14 mouse cellular contexts compared by ENCODE assay signal in genomic region chr7:44357531-44357930, GRCm38 (mm10). TPM values are rescaled to one million over a fixed set of nuclear protein-coding genes. Genes with fewer than 3 reads are reported as not detected.
DNase-seq lines count a peak whose midpoint lies in the region; ATAC-seq and TF ChIP-seq lines count a peak whose summit lies in the region.
"Had no signal": no experiment of that assay in that cellular context is flagged by ENCODE, and none has a peak within 500 bp of the region (broad histone marks: within the 10 kb centered on the region; RNA-seq: fewer than 3 reads in every experiment).

No protein-coding gene starts in this region.

- H3K4me3 ChIP-seq in heart, embryonic 11.5 days (ENCODE audit: low read depth, low read length): peak overlapping the region; percentile 30
- no peak overlapping the region for H3K4me3 ChIP-seq in lung, embryonic 14.5 days (ENCODE audit: low read depth, low read length)
- no peak overlapping the region for H3K4me3 ChIP-seq in hindbrain, embryonic 13.5 days
- no peak overlapping the region for H3K4me3 ChIP-seq in neural tube, embryonic 11.5 days (ENCODE audit: low read depth, low read length)
- H3K4me3 ChIP-seq: left cerebral cortex, adult 2 months; liver, embryonic 13.5 days had no signal

- peaks cover 22% of the 10 kb centered on the region for H3K4me1 ChIP-seq in heart, embryonic 11.5 days (ENCODE audit: control insufficient read depth, insufficient read depth, low read length)
- H3K4me1 ChIP-seq in lung, embryonic 14.5 days (ENCODE audit: insufficient read depth): peaks cover 14% of the 10 kb centered on the region
- H3K4me1 ChIP-seq in hindbrain, embryonic 13.5 days (replicated peaks): peaks cover 57% of the 10 kb centered on the region
- peaks cover 23% of the 10 kb centered on the region for H3K4me1 ChIP-seq in neural tube, embryonic 11.5 days (ENCODE audit: control insufficient read depth, insufficient read depth, low read length)

- H3K9ac ChIP-seq in heart, embryonic 11.5 days (ENCODE audit: low read depth, low read length): peak overlapping the region; percentile 47; the same call in 1 of the 2 replicates
- H3K9ac ChIP-seq in lung, embryonic 14.5 days: no peak overlapping the region
- 0 out of 2 replicates have a peak overlapping the region, but pooled peaks have one; percentile 35 for H3K9ac ChIP-seq in hindbrain, embryonic 13.5 days
- H3K9ac ChIP-seq in neural tube, embryonic 11.5 days (ENCODE audit: low read length): no peak overlapping the region
- H3K9ac ChIP-seq: liver, embryonic 13.5 days had no signal

- WGBS in heart, embryonic 11.5 days (ENCODE audit: insufficient replicate concordance): 11% methylated on average over 10 of the region's 10 CpGs
- WGBS in lung, embryonic 14.5 days: 12% methylated on average over 10 of the region's 10 CpGs
- WGBS in hindbrain, embryonic 13.5 days: 11% methylated on average over 7 of the region's 10 CpGs
- WGBS in neural tube, embryonic 11.5 days: 19% methylated on average over 10 of the region's 10 CpGs

- peak; percentile 32; the same call in 1 of the 2 replicates for TF ChIP-seq CTCF in lung, embryonic 14.5 days (IDR thresholded peaks at IDR 0.05; ENCODE audit: low read depth)

- no peak for ATAC-seq in heart, embryonic 11.5 days (replicated peaks; ENCODE audit: insufficient number of reproducible peaks, low FRiP score, low TSS enrichment)
- ATAC-seq in lung, embryonic 14.5 days (ENCODE audit: insufficient read depth): no peak
- no peak for ATAC-seq in hindbrain, embryonic 13.5 days (ENCODE audit: low FRiP score)
- ATAC-seq in neural tube, embryonic 11.5 days (ENCODE audit: insufficient read depth, low FRiP score, low TSS enrichment): no peak
- no peak for ATAC-seq in erythroblast, adult 5-6 weeks (replicated peaks; ENCODE audit: low FRiP score, poor library complexity, severe bottlenecking)

- peaks cover 78% of the 10 kb centered on the region for H3K27me3 ChIP-seq in heart, embryonic 11.5 days (ENCODE audit: control insufficient read depth, insufficient read depth, low read length)
- peaks cover 78% of the 10 kb centered on the region for H3K27me3 ChIP-seq in lung, embryonic 14.5 days (ENCODE audit: insufficient read depth, low read length)
- H3K27me3 ChIP-seq in hindbrain, embryonic 13.5 days: peaks cover 63% of the 10 kb centered on the region
- peaks cover 71% of the 10 kb centered on the region for H3K27me3 ChIP-seq in neural tube, embryonic 11.5 days (ENCODE audit: control insufficient read depth, insufficient read depth, low read length)

- no peaks in the 10 kb centered on the region for H3K36me3 ChIP-seq in heart, embryonic 11.5 days (ENCODE audit: control insufficient read depth, insufficient read depth, low read length)
- no peaks in the 10 kb centered on the region for H3K36me3 ChIP-seq in lung, embryonic 14.5 days (ENCODE audit: insufficient read depth)
- peaks cover 31% of the 10 kb centered on the region for H3K36me3 ChIP-seq in hindbrain, embryonic 13.5 days
- no peaks in the 10 kb centered on the region for H3K36me3 ChIP-seq in neural tube, embryonic 11.5 days (ENCODE audit: control insufficient read depth, insufficient read depth, low read length)
- H3K36me3 ChIP-seq: liver, embryonic 13.5 days had no signal

- no peak overlapping the region for H3K27ac ChIP-seq in heart, embryonic 11.5 days (ENCODE audit: low read depth, low read length)
- H3K27ac ChIP-seq in lung, embryonic 14.5 days (ENCODE audit: low read depth): no peak overlapping the region
- no peak overlapping the region for H3K27ac ChIP-seq in hindbrain, embryonic 13.5 days
- H3K27ac ChIP-seq in neural tube, embryonic 11.5 days (ENCODE audit: low read depth, low read length): no peak overlapping the region
- H3K27ac ChIP-seq: liver, embryonic 13.5 days had no signal

- no peak for DNase-seq in heart, adult 8-10 months (ENCODE audit: low spot score)
- no peak for DNase-seq in lung, embryonic 14.5 days
- no peak for DNase-seq in lung, postnatal 10 days
- no peak for DNase-seq in neural tube, embryonic 11.5 days (ENCODE audit: low spot score)
- DNase-seq in embryo, embryonic 9.5 days (ENCODE audit: extremely low spot score): no peak
- DNase-seq: cerebellum, adult 8-10 months; gastrocnemius, postnatal 36 days; kidney, adult 18-20 months; liver, embryonic 13.5 days had no signal

- peak overlapping the region; percentile 59 for H3K4me2 ChIP-seq in heart, embryonic 11.5 days
- H3K4me2 ChIP-seq in lung, embryonic 14.5 days: peak overlapping the region; percentile 51
- no peak overlapping the region for H3K4me2 ChIP-seq in hindbrain, embryonic 13.5 days
- H3K4me2 ChIP-seq in neural tube, embryonic 11.5 days (ENCODE audit: low read depth): peak overlapping the region; percentile 36; the same call in 1 of the 2 replicates
- H3K4me2 ChIP-seq: liver, embryonic 13.5 days had no signal

- no peaks in the 10 kb centered on the region for H3K9me3 ChIP-seq in heart, embryonic 11.5 days (replicated peaks; ENCODE audit: control insufficient read depth, low read length)
- H3K9me3 ChIP-seq in lung, embryonic 14.5 days (ENCODE audit: low read depth, low read length): no peaks in the 10 kb centered on the region
- H3K9me3 ChIP-seq in hindbrain, embryonic 13.5 days: no peaks in the 10 kb centered on the region
- H3K9me3 ChIP-seq in neural tube, embryonic 11.5 days (ENCODE audit: control insufficient read depth, low read length): no peaks in the 10 kb centered on the region
- H3K9me3 ChIP-seq: liver, embryonic 13.5 days had no signal

RNA-seq across cellular contexts. Expression of gene Syt3, which starts 26.4 kb away (rescaled TPM):
- polyA plus RNA-seq in heart, embryonic 11.5 days (2014; fragmentation: Nextera tagmentation; extraction: Ambion mirVana): 0.32 and 0.59 TPM in 2 replicates
- total RNA-seq in heart, adult 8-10 months (2022): 1 to 10 TPM; 2.4 to 3.7 (median 3.1) TPM
- 2.0 and 2.9 TPM in 2 replicates for polyA plus RNA-seq in lung, embryonic 14.5 days (2014; fragmentation: Nextera tagmentation; extraction: Ambion mirVana)
- 26.1 and 27.7 TPM in 2 replicates for polyA plus RNA-seq in hindbrain, embryonic 13.5 days (2015; fragmentation: Nextera tagmentation; extraction: Ambion mirVana)
- 2.9 and 3.7 TPM in 2 replicates for polyA plus RNA-seq in neural tube, embryonic 11.5 days (2014; fragmentation: Nextera tagmentation; extraction: Ambion mirVana)
- total RNA-seq in erythroblast, adult 5-6 weeks (2015; ENCODE audit: low replicate concordance): not detected in 2 replicates
- total RNA-seq in erythroblast, adult 5-6 weeks (2017; ENCODE audit: low replicate concordance): not detected in 2 replicates
- polyA plus RNA-seq: C2C12 had no signal

RNA-seq across cellular contexts. Expression of gene 1700008O03Rik, which starts 28.1 kb away (rescaled TPM):
- 0.65 and 1.0 TPM in 2 replicates for polyA plus RNA-seq in heart, embryonic 11.5 days (2014; fragmentation: Nextera tagmentation; extraction: Ambion mirVana)
- total RNA-seq in heart, adult 8-10 months (2022): under 1 TPM in 1 of 4 experiments, not detected in 3; 0.46 TPM
- polyA plus RNA-seq in lung, embryonic 14.5 days (2014; fragmentation: Nextera tagmentation; extraction: Ambion mirVana): 0.71 and 1.2 TPM in 2 replicates
- polyA plus RNA-seq in hindbrain, embryonic 13.5 days (2015; fragmentation: Nextera tagmentation; extraction: Ambion mirVana): 1.8 and 2.4 TPM in 2 replicates
- 1.0 and 1.1 TPM in 2 replicates for polyA plus RNA-seq in neural tube, embryonic 11.5 days (2014; fragmentation: Nextera tagmentation; extraction: Ambion mirVana)
- total RNA-seq in erythroblast, adult 5-6 weeks (2015; ENCODE audit: low replicate concordance): not detected in 2 replicates
- total RNA-seq in erythroblast, adult 5-6 weeks (2017; ENCODE audit: low replicate concordance): not detected in 2 replicates
- total RNA-seq: gastrocnemius, postnatal 36 days had no signal

RNA-seq across cellular contexts. Expression of gene Shank1, which starts 47.5 kb away (rescaled TPM):
- 1.1 and 1.3 TPM in 2 replicates for polyA plus RNA-seq in heart, embryonic 11.5 days (2014; fragmentation: Nextera tagmentation; extraction: Ambion mirVana)
- total RNA-seq in heart, adult 8-10 months (2022): 1 to 10 TPM; 1.8 to 4.7 (median 3.3) TPM
- polyA plus RNA-seq in lung, embryonic 14.5 days (2014; fragmentation: Nextera tagmentation; extraction: Ambion mirVana): 1.3 and 1.6 TPM in 2 replicates
- 31.7 and 32.6 TPM in 2 replicates for polyA plus RNA-seq in hindbrain, embryonic 13.5 days (2015; fragmentation: Nextera tagmentation; extraction: Ambion mirVana)
- 4.6 and 4.7 TPM in 2 replicates for polyA plus RNA-seq in neural tube, embryonic 11.5 days (2014; fragmentation: Nextera tagmentation; extraction: Ambion mirVana)
- total RNA-seq in erythroblast, adult 5-6 weeks (2015; ENCODE audit: low replicate concordance): not detected in 2 replicates
- not detected in 2 replicates for total RNA-seq in erythroblast, adult 5-6 weeks (2017; ENCODE audit: low replicate concordance)

RNA-seq across cellular contexts. Expression of gene Clec11a, which starts 50.8 kb away (rescaled TPM):
- 0.65 and 0.84 TPM in 2 replicates for polyA plus RNA-seq in heart, embryonic 11.5 days (2014; fragmentation: Nextera tagmentation; extraction: Ambion mirVana)
- total RNA-seq in heart, adult 8-10 months (2022): 1 to 10 TPM in 1 of 4 experiments, under 1 TPM in 3; 0.41 to 1.2 (median 0.67) TPM
- polyA plus RNA-seq in lung, embryonic 14.5 days (2014; fragmentation: Nextera tagmentation; extraction: Ambion mirVana): 1.8 TPM in 2 replicates
- 3.4 and 3.9 TPM in 2 replicates for polyA plus RNA-seq in hindbrain, embryonic 13.5 days (2015; fragmentation: Nextera tagmentation; extraction: Ambion mirVana)
- polyA plus RNA-seq in neural tube, embryonic 11.5 days (2014; fragmentation: Nextera tagmentation; extraction: Ambion mirVana): 1.9 and 2.4 TPM in 2 replicates
- total RNA-seq in erythroblast, adult 5-6 weeks (2015; ENCODE audit: low replicate concordance): 0.19 and 0.63 TPM in 2 replicates
- total RNA-seq in erythroblast, adult 5-6 weeks (2017; ENCODE audit: low replicate concordance): 0.28 and 1.0 TPM in 2 replicates

Comparison
In these comparisons a context has a peak if more than half of its experiments do, and no peak if none do; other contexts are left out.
1. H3K9ac ChIP-seq: peak in heart, embryonic 11.5 days (single experiment) and hindbrain, embryonic 13.5 days (single experiment); none in lung, embryonic 14.5 days (single experiment) and neural tube, embryonic 11.5 days (single experiment).